17 mouse cellular contexts compared by ENCODE assay signal in the genomic region with DNA sequence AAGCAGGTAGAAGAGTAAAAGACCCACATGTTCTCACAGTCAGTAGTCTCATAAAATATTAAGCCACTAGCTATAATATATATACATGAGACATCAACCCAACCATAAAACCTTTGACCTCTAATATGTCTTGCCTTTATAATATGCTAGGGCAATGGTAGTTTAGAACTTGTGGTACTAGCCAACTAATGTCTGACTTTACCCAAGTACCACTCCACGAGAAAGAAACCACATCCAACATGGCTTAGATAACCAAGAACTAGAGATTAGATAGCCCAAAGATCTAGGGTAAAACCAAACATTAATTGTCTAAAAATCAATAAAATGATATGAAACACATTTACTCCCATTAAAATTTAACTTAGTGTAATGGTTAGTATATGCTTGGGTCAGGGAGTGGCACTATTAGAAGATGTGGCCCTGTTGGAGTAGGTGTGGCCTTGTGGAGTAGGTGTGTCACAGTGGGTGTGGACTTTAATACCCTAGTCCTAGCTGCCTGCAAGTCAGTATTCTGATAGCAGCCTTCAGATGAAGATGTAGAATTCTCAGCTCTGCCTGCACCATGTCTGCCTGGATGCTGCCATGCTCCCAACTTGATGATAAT.
"Had no signal": no experiment of that assay in that cellular context is flagged by ENCODE, and none has a peak within 500 bp of the region (broad histone marks: within the 10 kb centered on the region; RNA-seq: fewer than 3 reads in every experiment).

No protein-coding gene starts in this region.

- DNase-seq: liver, postnatal 0 days; lung, adult 2 months; lung, postnatal 14 days; lung, postnatal 36 days; right cerebral cortex, postnatal 14 days; thymus, adult 2 months; thymus, postnatal 25 days; thymus, postnatal 4 days had no signal

- H3K27me3 ChIP-seq: lung, embryonic 15.5 days; megakaryocyte, embryonic 14.5 days; midbrain, embryonic 13.5 days; midbrain, embryonic 15.5 days; neural tube, embryonic 12.5 days; stomach, embryonic 15.5 days had no signal

- H3K4me2 ChIP-seq: lung, embryonic 15.5 days; midbrain, embryonic 11.5 days; midbrain, embryonic 13.5 days; midbrain, embryonic 15.5 days; neural tube, embryonic 12.5 days; stomach, embryonic 15.5 days had no signal

- H3K27ac ChIP-seq: lung, embryonic 15.5 days; macrophage; midbrain, embryonic 13.5 days; midbrain, embryonic 15.5 days; neural tube, embryonic 12.5 days; stomach, embryonic 15.5 days had no signal

- ATAC-seq: liver, postnatal 0 days; lung, postnatal 0 days; midbrain, embryonic 13.5 days; midbrain, embryonic 15.5 days had no signal

- H3K4me1 ChIP-seq: lung, embryonic 15.5 days; megakaryocyte, embryonic 14.5 days; midbrain, embryonic 13.5 days; midbrain, embryonic 15.5 days; neural tube, embryonic 12.5 days; stomach, embryonic 15.5 days had no signal

- H3K4me3 ChIP-seq: lung, embryonic 15.5 days; megakaryocyte, embryonic 14.5 days; midbrain, embryonic 13.5 days; midbrain, embryonic 15.5 days; neural tube, embryonic 12.5 days; stomach, embryonic 15.5 days had no signal

- H3K9ac ChIP-seq: liver, postnatal 0 days; lung, embryonic 15.5 days; midbrain, embryonic 13.5 days; midbrain, embryonic 15.5 days; neural tube, embryonic 12.5 days; stomach, embryonic 15.5 days had no signal

- H3K36me3 ChIP-seq: lung, embryonic 15.5 days; midbrain, embryonic 13.5 days; midbrain, embryonic 15.5 days; neural tube, embryonic 12.5 days; stomach, embryonic 15.5 days had no signal

- H3K9me3 ChIP-seq: lung, embryonic 15.5 days; midbrain, embryonic 13.5 days; midbrain, embryonic 15.5 days; neural tube, embryonic 12.5 days; stomach, embryonic 15.5 days had no signal
